Mouse (Mus musculus): ENCODE measurements at regions not wholly inside any gene's neighbourhood (a gene's known extent, or its start where the extent isn't known, plus 50 kb on each side); places are given as distances from the start of the nearest gene placed in this dataset.

DNA sequence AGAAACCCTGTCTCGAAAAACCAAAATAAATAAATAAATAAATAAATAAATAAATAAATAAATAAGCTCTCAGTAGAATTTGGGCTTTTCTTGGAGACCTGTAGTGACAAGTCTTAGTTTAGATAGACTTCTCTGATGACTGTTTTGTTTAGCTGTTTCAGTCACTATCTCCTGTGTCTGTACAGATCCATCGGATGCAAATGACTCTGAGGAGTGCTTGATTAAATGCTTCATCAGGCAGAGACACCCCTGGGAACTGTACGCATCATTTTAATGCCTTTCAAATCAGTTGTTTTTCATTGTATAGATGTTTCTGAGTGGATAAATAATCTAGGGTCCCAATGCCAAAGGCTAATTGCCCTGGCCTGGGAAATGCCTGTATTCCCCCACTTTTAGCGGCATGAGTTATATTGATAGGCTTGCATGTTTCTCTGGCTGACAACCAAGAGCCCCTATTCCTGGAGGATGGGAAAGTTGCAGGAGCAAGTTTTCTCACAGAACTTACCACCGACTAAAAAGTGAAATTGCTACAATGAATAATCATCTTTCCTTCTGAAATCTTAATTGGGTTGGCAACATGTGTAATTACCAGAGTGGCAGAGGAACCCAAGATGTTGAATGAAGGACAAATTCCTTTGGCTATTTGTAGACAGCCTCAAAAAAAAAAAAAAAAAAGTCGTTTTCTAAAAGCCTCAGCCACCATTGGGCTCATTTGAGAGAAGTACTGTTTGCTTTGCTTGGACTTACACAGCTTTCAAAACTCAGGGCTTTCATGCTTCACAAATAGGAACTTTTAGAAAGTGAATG, 245.7 kb upstream of the Xrcc4 start:
- Histone ChIP-seq H3K9ac (no peak overlapping the region), H3K4me3 (replicated peaks) (no peak overlapping the region), H3K27ac (replicated peaks) (no peak overlapping the region), H3K4me2 (no peak overlapping the region), H3K27me3 (no peaks in the 10 kb centered on the region), H3K36me3 (replicated peaks) (no peaks in the 10 kb centered on the region), H3K9me3 (replicated peaks) (no peaks in the 10 kb centered on the region), H3K4me1 (replicated peaks) (no peaks in the 10 kb centered on the region)
- 53% methylated on average over 6 of the region's 6 CpGs for WGBS (ENCODE audit: insufficient replicate concordance)
- no peak for ATAC-seq (ENCODE audit: insufficient read depth)

DNA sequence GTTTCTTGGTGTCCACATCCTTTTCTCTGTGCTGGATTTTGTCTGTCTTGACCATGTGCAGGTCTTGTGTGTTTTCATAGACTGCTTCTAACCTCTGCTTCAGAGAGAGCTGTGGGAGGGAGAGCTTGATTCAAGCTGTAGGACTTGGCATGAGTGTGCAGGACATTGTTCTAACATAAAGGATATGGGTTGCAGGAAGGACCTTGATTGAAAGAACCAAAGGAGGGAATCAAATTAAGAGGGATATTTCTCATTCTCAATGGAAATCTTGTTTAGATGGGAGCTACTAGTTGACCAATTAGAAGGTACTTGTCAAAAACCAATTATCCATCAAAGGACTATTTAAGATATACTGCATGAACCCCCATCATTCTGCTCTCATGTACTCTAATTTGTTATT, 244.9 kb upstream of the Xrcc4 start:
- Histone ChIP-seq H3K27me3 (no peaks in the 10 kb centered on the region), H3K9me3 (replicated peaks) (no peaks in the 10 kb centered on the region), H3K36me3 (replicated peaks) (no peaks in the 10 kb centered on the region), H3K9ac (no peak overlapping the region), H3K4me2 (no peak overlapping the region), H3K4me3 (replicated peaks) (no peak overlapping the region), H3K4me1 (replicated peaks) (no peaks in the 10 kb centered on the region), H3K27ac (replicated peaks) (no peak overlapping the region)
- ATAC-seq (ENCODE audit: insufficient read depth) = no peak

- Histone ChIP-seq H3K27me3 (no peaks in the 10 kb centered on the region), H3K9me3 (replicated peaks) (no peaks in the 10 kb centered on the region), H3K4me3 (replicated peaks) (no peak overlapping the region), H3K4me2 (no peak overlapping the region), H3K36me3 (replicated peaks) (no peaks in the 10 kb centered on the region), H3K27ac (replicated peaks) (no peak overlapping the region), H3K9ac (no peak overlapping the region), H3K4me1 (replicated peaks) (no peaks in the 10 kb centered on the region)
- 73% methylated on average over 3 of the region's 3 CpGs for WGBS (ENCODE audit: insufficient replicate concordance)
- no peak for ATAC-seq (ENCODE audit: insufficient read depth)
Measured at GRCm38 (mm10) chr13:90325226-90325625, 235.8 kb upstream of the Xrcc4 start.

GRCm38 (mm10) chr13:90313209-90313978, 224.0 kb upstream of the Xrcc4 start:
- no peak for ATAC-seq (ENCODE audit: insufficient read depth)
- no peaks in the 10 kb centered on the region for H3K4me1 ChIP-seq (replicated peaks)
- no peak overlapping the region for H3K4me3 ChIP-seq (replicated peaks)
- H3K9me3 ChIP-seq (replicated peaks) = no peaks in the 10 kb centered on the region
- no peaks in the 10 kb centered on the region for H3K27me3 ChIP-seq
- H3K27ac ChIP-seq (replicated peaks) = no peak overlapping the region
- no peak overlapping the region for H3K4me2 ChIP-seq
- no peak overlapping the region for H3K9ac ChIP-seq
- 67% methylated on average over 9 of the region's 9 CpGs for WGBS (ENCODE audit: insufficient replicate concordance)
- H3K36me3 ChIP-seq (replicated peaks) = no peaks in the 10 kb centered on the region

DNA sequence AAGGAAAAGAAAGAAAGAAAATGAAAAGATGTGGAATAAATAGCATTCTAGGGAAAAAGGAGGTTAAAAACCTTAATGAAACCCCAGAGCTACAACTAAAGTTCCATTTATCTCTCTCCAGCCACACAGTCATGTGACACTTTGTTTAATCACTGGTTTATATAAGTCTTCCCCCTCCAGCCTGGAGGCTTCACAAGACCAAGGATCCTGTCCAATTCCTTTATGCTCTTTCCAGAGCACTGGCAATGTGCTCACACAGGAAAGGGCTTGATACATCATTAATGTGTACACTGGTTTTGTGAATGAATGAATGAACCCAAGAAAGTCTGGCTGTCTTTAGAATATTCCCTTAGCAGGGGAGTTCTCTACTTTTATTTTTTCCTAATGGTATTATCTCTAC, 221.1 kb upstream of the Xrcc4 start:
- no peaks in the 10 kb centered on the region for H3K4me1 ChIP-seq (replicated peaks)
- H3K9ac ChIP-seq = no peak overlapping the region
- H3K27me3 ChIP-seq = no peaks in the 10 kb centered on the region
- H3K9me3 ChIP-seq (replicated peaks) = no peaks in the 10 kb centered on the region
- no peak overlapping the region for H3K27ac ChIP-seq (replicated peaks)
- ATAC-seq (ENCODE audit: insufficient read depth) = no peak
- H3K4me3 ChIP-seq (replicated peaks) = no peak overlapping the region
- no peaks in the 10 kb centered on the region for H3K36me3 ChIP-seq (replicated peaks)
- H3K4me2 ChIP-seq = no peak overlapping the region

GRCm38 (mm10) chr13:90300481-90300880, 211.1 kb upstream of the Xrcc4 start:
- Histone ChIP-seq H3K4me2 (no peak overlapping the region), H3K4me1 (replicated peaks) (no peaks in the 10 kb centered on the region), H3K9me3 (replicated peaks) (no peaks in the 10 kb centered on the region), H3K36me3 (replicated peaks) (no peaks in the 10 kb centered on the region), H3K27ac (replicated peaks) (no peak overlapping the region), H3K9ac (no peak overlapping the region), H3K4me3 (replicated peaks) (no peak overlapping the region), H3K27me3 (no peaks in the 10 kb centered on the region)
- no peak for ATAC-seq (ENCODE audit: insufficient read depth)
- 55% methylated on average over 3 of the region's 3 CpGs for WGBS (ENCODE audit: insufficient replicate concordance)

DNA sequence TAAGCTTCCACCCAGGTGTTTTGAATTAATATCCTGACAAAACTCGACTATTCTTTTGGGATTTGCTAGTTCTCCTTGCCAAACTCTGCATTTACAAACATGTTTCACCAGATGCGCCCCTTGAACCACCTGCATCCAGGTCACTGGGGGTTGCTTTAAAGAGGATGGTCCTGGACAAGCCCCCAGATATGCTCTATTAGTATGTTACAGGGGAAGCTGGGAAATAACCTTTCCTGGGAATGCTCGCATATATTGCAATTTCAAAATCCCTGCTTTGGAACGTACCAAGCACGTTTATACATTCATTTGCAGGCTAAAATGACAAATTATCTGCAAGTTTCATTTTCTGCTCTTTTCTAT, 205.2 kb upstream of the Xrcc4 start:
- Histone ChIP-seq H3K27ac (replicated peaks) (no peak overlapping the region), H3K4me1 (replicated peaks) (no peaks in the 10 kb centered on the region), H3K9ac (no peak overlapping the region), H3K27me3 (no peaks in the 10 kb centered on the region), H3K4me3 (replicated peaks) (no peak overlapping the region), H3K9me3 (replicated peaks) (no peaks in the 10 kb centered on the region), H3K4me2 (no peak overlapping the region), H3K36me3 (replicated peaks) (no peaks in the 10 kb centered on the region)
- WGBS (ENCODE audit: insufficient replicate concordance) = 66% methylated on average over 5 of the region's 5 CpGs
- no peak for ATAC-seq (ENCODE audit: insufficient read depth)

- ATAC-seq (ENCODE audit: insufficient read depth) = no peak
- 64% methylated on average over 10 of the region's 10 CpGs for WGBS (ENCODE audit: insufficient replicate concordance)
- H3K4me3 ChIP-seq (replicated peaks) = no peak overlapping the region
Measured at GRCm38 (mm10) chr13:90293697-90294647, 204.6 kb upstream of the Xrcc4 start.

DNA sequence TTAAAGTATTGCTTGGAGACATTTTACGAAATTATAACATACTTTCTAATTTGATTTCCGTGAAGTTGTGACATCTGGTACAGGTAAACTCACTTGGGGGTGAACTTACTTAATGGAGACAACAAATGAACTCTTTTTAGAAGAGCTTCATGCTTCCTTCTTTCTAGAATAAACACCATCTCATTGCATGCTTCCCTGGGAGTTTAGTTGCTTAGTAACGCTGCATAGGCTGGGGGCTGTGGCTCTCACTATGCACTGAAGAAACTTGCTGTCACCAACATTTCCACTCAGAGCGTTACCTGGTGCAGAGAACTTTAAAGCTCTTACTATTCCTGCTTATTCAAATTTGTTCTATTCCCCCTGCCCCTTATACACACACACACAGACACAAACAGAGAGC, 203.5 kb upstream of the Xrcc4 start:
- H3K4me3 ChIP-seq (replicated peaks) = no peak overlapping the region
- H3K4me1 ChIP-seq (replicated peaks) = no peaks in the 10 kb centered on the region
- H3K4me2 ChIP-seq = no peak overlapping the region
- ATAC-seq (ENCODE audit: insufficient read depth) = no peak
- H3K27me3 ChIP-seq = no peaks in the 10 kb centered on the region
- WGBS (ENCODE audit: insufficient replicate concordance) = 56% methylated on average over 4 of the region's 4 CpGs
- H3K9ac ChIP-seq = no peak overlapping the region
- no peaks in the 10 kb centered on the region for H3K36me3 ChIP-seq (replicated peaks)
- no peaks in the 10 kb centered on the region for H3K9me3 ChIP-seq (replicated peaks)
- no peak overlapping the region for H3K27ac ChIP-seq (replicated peaks)

More at GRCm38 (mm10) chr13:90293697-90294647, 204.6 kb upstream of the Xrcc4 start:
- H3K9ac ChIP-seq = no peak overlapping the region
- no peak overlapping the region for H3K27ac ChIP-seq (replicated peaks)
- no peaks in the 10 kb centered on the region for H3K36me3 ChIP-seq (replicated peaks)
- no peak overlapping the region for H3K4me2 ChIP-seq
- H3K4me1 ChIP-seq (replicated peaks) = no peaks in the 10 kb centered on the region
- no peaks in the 10 kb centered on the region for H3K27me3 ChIP-seq
- no peaks in the 10 kb centered on the region for H3K9me3 ChIP-seq (replicated peaks)

DNA sequence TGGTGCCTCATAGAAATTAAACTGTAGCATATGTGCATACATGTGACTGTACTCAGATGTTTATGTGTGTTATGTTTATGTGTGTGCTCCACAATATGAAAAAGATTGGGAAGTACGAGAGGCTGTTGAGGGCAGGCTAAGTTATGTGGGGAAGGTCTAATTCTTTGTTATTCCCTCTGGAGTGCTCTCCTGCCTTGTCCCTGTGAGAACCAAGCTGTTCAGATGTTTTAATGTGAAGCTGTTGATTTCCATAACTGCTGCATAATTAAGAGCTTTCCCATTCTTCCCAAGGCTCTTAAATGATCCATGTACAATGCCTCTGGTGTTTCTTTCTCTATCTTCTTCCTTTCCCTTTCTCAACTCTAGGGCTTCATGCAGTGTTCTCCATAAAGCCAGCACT, 202.7 kb upstream of the Xrcc4 start:
- ATAC-seq (ENCODE audit: insufficient read depth) = no peak
- 55% methylated on average over 1 of the region's 1 CpGs for WGBS (ENCODE audit: insufficient replicate concordance)

GRCm38 (mm10) chr13:90280976-90281375, 191.6 kb upstream of the Xrcc4 start:
- no peak for ATAC-seq (ENCODE audit: insufficient read depth)
- no peaks in the 10 kb centered on the region for H3K36me3 ChIP-seq (replicated peaks)
- H3K9ac ChIP-seq = no peak overlapping the region
- H3K9me3 ChIP-seq (replicated peaks) = no peaks in the 10 kb centered on the region
- no peaks in the 10 kb centered on the region for H3K27me3 ChIP-seq
- H3K4me1 ChIP-seq (replicated peaks) = no peaks in the 10 kb centered on the region
- no peak overlapping the region for H3K4me2 ChIP-seq
- H3K4me3 ChIP-seq (replicated peaks) = no peak overlapping the region
- no peak overlapping the region for H3K27ac ChIP-seq (replicated peaks)

More for the DNA sequence above, 202.7 kb upstream of the Xrcc4 start:
- H3K9ac ChIP-seq = no peak overlapping the region
- no peak overlapping the region for H3K4me2 ChIP-seq
- H3K27me3 ChIP-seq = no peaks in the 10 kb centered on the region
- H3K4me1 ChIP-seq (replicated peaks) = no peaks in the 10 kb centered on the region
- no peaks in the 10 kb centered on the region for H3K36me3 ChIP-seq (replicated peaks)
- H3K4me3 ChIP-seq (replicated peaks) = no peak overlapping the region
- H3K9me3 ChIP-seq (replicated peaks) = no peaks in the 10 kb centered on the region
- H3K27ac ChIP-seq (replicated peaks) = no peak overlapping the region

All from liver, embryonic 15.5 days (tissue).